Mouse (Mus musculus) heart, embryonic 16.5 days (tissue): Measurements from ENCODE around the gene Hoxa3. TPM values are rescaled to one million over a fixed set of nuclear protein-coding genes. Genes with fewer than 3 reads are reported as not detected.
A peak's percentile ranks its signal among the peaks of the same experiment; 100 is the strongest.

Experiments used
- ATAC-seq: fragments of 200-750 bp; cut with Nextera tagmentation; replicated peaks from 2 replicates; pipeline ENCODE4 v1.8.0; 2017; ENCODE audit warnings: moderate number of reproducible peaks; ENCODE audit not compliant: insufficient read depth, low FRiP score; ENCODE audit errors: extremely low read depth
- H3K27ac ChIP-seq: fragments of 300-500 bp; sonication (generic); 2 replicates; pipeline ENCODE4 v1.5.1; 2014; ENCODE audit warnings: mild to moderate bottlenecking, low read length, control low read depth, moderate library complexity
- H3K27me3 ChIP-seq: fragments of 300-500 bp; sonication (generic); 2 replicates; pipeline ENCODE4 v1.6.1; 2014; ENCODE audit warnings: low read length, mixed read lengths; ENCODE audit not compliant: control insufficient read depth, insufficient read depth
- H3K36me3 ChIP-seq: fragments of 300-500 bp; sonication (generic); 2 replicates; pipeline ENCODE4 v1.6.1; 2014; ENCODE audit not compliant: control insufficient read depth, insufficient read depth
- H3K4me1 ChIP-seq: fragments of 300-500 bp; sonication (generic); 2 replicates; pipeline ENCODE4 v1.6.1; 2014; ENCODE audit warnings: low read length, mixed read lengths; ENCODE audit not compliant: control insufficient read depth, insufficient read depth
- H3K4me2 ChIP-seq: fragments of 300-500 bp; sonication (generic); 2 replicates; pipeline ENCODE4 v1.6.1; 2014; ENCODE audit warnings: low read depth, mild to moderate bottlenecking, control low read depth, low read length
- H3K4me3 ChIP-seq: fragments of 300-500 bp; sonication (generic); 2 replicates; pipeline ENCODE4 v1.5.1; 2014; ENCODE audit warnings: mild to moderate bottlenecking, control low read depth, low read length
- H3K9ac ChIP-seq: fragments of 300-500 bp; sonication (generic); 2 replicates; pipeline ENCODE4 v1.6.1; 2014; ENCODE audit warnings: low read length, control low read depth
- H3K9me3 ChIP-seq: fragments of 300-500 bp; sonication (generic); replicated peaks from 2 replicates; pipeline ENCODE4 v1.6.1; 2016; ENCODE audit warnings: low read length; ENCODE audit not compliant: control insufficient read depth
- WGBS: fragments of 180-500 bp; shearing (Covaris S2); extraction: QIAGEN DNeasy Blood & Tissue Kit; methylation state at CpG from one replicate; pipeline ENCODE4 v1.1.7; 2014; 5-methylcytosine and 5-hydroxymethylcytosine counted together
- polyA plus RNA-seq: library from polyadenylated mRNA; unstranded; fragments of >200 nt; fragmentation: Nextera tagmentation; extraction: Ambion mirVana; gene quantifications from 2 replicates; pipeline ENCODE4 v1.2.1, GENCODE M21; 2015

Gene Hoxa3
- polyA plus RNA-seq, 1 experiment from 2014 or later: 0.89 TPM

DNA sequence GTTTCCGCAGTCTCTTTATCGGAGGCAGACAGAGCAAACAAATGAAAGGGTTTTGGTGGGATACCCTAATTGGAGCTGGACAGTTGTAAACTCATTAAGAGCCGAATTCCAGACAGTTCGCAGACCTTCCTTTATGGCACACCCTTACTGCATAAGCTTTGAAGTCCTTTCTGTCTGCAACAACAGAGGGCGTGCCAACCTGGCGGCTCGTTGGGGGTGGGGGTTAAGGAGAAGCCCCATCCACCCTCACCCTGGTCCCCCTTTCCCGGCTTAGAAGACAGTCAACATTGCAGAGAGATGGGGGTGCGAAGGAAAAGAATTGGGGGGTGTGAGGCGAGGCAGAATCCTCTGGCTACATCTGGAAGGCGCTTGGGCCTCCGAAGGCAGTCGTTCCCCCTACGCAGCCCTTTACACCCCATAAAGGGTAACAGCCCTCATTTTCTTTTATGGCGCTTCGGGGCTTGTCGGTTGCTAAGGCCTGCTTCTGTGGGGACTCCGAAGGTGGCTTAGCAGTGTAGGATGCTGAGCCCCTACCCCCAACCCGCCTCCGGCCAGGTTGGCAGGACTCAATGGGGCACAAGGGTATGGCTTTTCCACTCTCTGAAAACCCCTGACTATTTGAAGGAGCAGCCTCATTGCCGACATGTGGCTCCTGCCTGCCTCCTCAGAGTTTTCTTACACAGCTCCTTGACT is 9.0 kb upstream of the Hoxa3 start:
- no peak for ATAC-seq
- H3K4me2 ChIP-seq: peak overlapping the region; percentile 97
- WGBS: 14% methylated on average over 21 of the region's 21 CpGs
- H3K27me3 ChIP-seq: peaks cover 96% of the 10 kb centered on the region
- peaks cover 6% of the 10 kb centered on the region for H3K4me1 ChIP-seq
- H3K4me3 ChIP-seq: peak overlapping the region; percentile 71
- no peak overlapping the region for H3K9ac ChIP-seq
- no peak overlapping the region for H3K27ac ChIP-seq
- no peaks in the 10 kb centered on the region for H3K36me3 ChIP-seq
- no peaks in the 10 kb centered on the region for H3K9me3 ChIP-seq

- Histone ChIP-seq H3K36me3 (no peaks in the 10 kb centered on the region), H3K4me1 (peaks cover 11% of the 10 kb centered on the region), H3K9ac (peak within 1 kb of the TSS; percentile 68), H3K27me3 (peaks cover 96% of the 10 kb centered on the region), H3K27ac (no peak within 1 kb of the TSS), H3K4me3 (peak within 1 kb of the TSS; percentile 71), H3K4me2 (peak within 1 kb of the TSS; percentile 97), H3K9me3 (no peaks in the 10 kb centered on the region)
- ATAC-seq: peak; percentile 71; the same call in 1 of the 2 replicates
- WGBS: under 1% methylated on average over 46 of the region's 46 CpGs
These were observed 8.3 kb upstream of the Hoxa3 start, which contains the start of gene Hoxa7 for GRCm38 (mm10) chr6:52221337-52221992. Gene Hoxa7, minus strand, starts transcription at chr6:52221854.

- Histone ChIP-seq H3K9me3 (no peaks in the 10 kb centered on the region), H3K27me3 (peaks cover 96% of the 10 kb centered on the region), H3K4me1 (peaks cover 11% of the 10 kb centered on the region), H3K4me3 (peak overlapping the region; percentile 71), H3K4me2 (peak overlapping the region; percentile 97), H3K36me3 (no peaks in the 10 kb centered on the region), H3K27ac (no peak overlapping the region), H3K9ac (no peak overlapping the region)
- 19% methylated on average over 12 of the region's 12 CpGs for WGBS
- no peak for ATAC-seq
These were observed 7.8 kb upstream of the Hoxa3 start for GRCm38 (mm10) chr6:52220865-52221310.

DNA sequence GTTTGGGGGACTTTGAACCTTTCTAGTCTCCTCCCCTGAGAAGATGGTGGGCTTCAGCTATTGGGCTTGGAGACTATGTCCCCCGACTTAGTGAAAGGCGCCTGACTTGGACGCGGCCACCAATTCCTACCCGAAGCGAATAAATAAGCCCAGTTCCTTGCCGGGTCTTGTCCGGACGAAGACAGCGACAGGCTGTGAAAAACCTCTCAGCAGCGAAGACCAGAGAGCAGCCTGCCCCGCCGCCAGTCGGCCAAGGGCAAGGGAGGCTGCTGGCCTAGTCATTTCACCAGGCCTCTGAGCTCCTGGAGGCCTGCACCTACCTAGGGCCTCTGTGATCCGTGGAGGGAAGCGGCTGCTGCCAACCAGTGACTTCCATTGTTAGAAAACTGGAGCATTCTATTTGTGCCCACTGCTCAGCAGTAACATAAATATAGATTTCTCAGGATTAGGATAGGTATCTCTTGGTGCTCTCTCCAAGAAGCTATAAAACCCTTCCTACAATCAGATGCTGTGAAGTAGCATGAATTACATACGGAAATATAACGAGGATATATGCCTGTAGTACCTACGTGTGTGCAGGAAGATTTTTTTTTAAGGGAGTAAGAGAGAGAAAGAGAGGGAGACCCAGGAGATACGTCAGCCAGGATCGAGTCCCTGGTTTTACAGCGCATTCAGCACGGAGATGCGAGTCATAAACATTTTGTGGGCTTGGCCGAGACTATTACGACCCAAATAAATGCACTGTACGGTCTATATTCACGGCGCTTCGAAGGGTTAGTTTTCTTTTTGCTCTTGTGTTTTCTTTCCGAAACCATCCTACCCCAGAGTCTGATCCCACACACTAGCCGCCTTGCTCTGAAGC is 7.1 kb upstream of the Hoxa3 start:
- Histone ChIP-seq H3K27ac (no peak overlapping the region), H3K4me3 (no peak overlapping the region), H3K9ac (no peak overlapping the region), H3K36me3 (no peaks in the 10 kb centered on the region), H3K9me3 (no peaks in the 10 kb centered on the region), H3K4me2 (no peak overlapping the region), H3K27me3 (peaks cover 96% of the 10 kb centered on the region), H3K4me1 (peaks cover 11% of the 10 kb centered on the region)
- 38% methylated on average over 32 of the region's 32 CpGs for WGBS
- ATAC-seq: no peak

DNA sequence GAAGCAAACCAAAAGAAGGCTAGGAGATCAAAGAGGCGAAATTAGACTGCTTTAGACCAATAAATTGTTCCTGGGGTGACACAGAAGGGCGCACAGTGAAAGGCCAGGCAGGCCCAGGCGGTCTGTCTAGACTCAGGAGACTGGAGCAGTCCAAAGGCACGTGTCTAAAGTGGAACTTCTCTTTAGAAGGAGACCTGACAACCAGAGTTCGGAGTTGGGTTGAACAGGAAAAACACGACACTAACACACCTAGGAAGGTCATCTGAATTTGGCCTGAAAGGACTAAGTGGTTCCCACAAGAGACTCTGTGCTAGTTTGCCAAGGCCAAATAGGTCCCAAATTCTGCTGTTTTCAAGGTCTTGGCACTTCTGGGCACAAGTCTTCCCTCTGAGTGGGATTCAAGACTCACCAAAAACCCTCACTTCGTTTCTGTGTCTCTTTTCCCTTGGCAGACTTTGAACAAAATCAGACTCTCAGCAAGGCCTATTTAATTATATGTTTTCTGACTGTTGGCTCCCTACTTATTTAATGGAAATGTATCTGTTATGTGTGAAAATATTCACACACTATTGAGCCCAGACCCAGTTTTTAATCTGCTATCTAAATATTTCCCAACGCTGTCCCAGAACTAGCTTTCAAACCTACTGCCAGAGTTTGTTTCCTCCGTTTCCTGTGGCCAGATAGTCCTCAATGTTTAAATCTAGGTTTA is 6.3 kb upstream of the Hoxa3 start:
- H3K27me3 ChIP-seq: peaks cover 98% of the 10 kb centered on the region
- WGBS: 44% methylated on average over 9 of the region's 9 CpGs
- H3K27ac ChIP-seq: no peak overlapping the region
- H3K9me3 ChIP-seq: no peaks in the 10 kb centered on the region
- no peak overlapping the region for H3K4me3 ChIP-seq
- no peak overlapping the region for H3K4me2 ChIP-seq
- no peak overlapping the region for H3K9ac ChIP-seq
- peaks cover 11% of the 10 kb centered on the region for H3K4me1 ChIP-seq
- H3K36me3 ChIP-seq: no peaks in the 10 kb centered on the region
- ATAC-seq: no peak

GRCm38 (mm10) chr6:52218643-52219215 is 5.6 kb upstream of the Hoxa3 start:
- Histone ChIP-seq H3K4me3 (no peak overlapping the region), H3K4me1 (peaks cover 11% of the 10 kb centered on the region), H3K9ac (no peak overlapping the region), H3K4me2 (no peak overlapping the region), H3K27ac (no peak overlapping the region), H3K27me3 (peaks cover 98% of the 10 kb centered on the region), H3K9me3 (no peaks in the 10 kb centered on the region), H3K36me3 (no peaks in the 10 kb centered on the region)
- 19% methylated on average over 14 of the region's 14 CpGs for WGBS
- no peak for ATAC-seq

DNA sequence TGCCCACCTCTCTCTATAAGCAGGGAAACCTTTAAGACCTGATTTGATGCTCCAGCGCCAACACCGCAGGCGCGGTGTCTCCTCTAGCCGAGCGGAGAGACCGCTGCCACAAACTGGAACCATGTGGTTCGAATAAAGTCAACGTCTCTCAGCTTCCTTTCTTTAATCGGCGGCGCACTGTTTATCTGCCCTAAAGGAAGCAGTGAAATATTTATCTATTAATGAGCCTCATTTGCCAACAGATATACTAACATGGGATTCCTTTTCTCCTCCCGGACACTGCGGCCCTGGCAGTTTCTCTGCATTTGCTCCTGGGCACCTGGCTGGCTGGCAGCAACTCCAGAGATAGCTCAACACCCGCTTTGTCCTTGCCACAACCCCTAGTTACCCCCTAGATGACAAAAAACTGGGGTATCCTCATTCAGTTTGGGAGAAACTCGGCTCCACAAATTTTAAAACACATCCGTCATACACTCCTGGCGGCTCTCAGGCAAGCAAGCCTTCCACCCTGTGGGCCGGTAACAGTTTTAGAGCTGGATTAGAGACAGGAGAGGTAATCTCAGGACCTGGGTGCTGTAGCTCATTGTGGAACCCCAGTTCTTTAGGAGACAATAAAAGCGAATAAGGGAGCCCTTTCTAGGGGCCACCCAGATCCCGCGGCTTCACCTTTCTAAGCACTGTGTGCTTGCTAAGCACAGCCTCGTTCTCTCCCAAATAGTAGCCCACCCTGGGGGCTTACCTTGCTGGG is 4.9 kb upstream of the Hoxa3 start:
- Histone ChIP-seq H3K9ac (no peak overlapping the region), H3K27ac (no peak overlapping the region), H3K4me3 (no peak overlapping the region), H3K36me3 (no peaks in the 10 kb centered on the region), H3K4me1 (peaks cover 13% of the 10 kb centered on the region), H3K27me3 (peaks cover 99% of the 10 kb centered on the region), H3K9me3 (no peaks in the 10 kb centered on the region), H3K4me2 (peak overlapping the region; percentile 53; the same call in 1 of the 2 replicates)
- no peak for ATAC-seq
- WGBS: 9% methylated on average over 23 of the region's 23 CpGs

- ATAC-seq: no peak
- Histone ChIP-seq H3K27ac (no peak overlapping the region), H3K4me1 (peaks cover 15% of the 10 kb centered on the region), H3K4me3 (peak overlapping the region; percentile 42), H3K9me3 (no peaks in the 10 kb centered on the region), H3K27me3 (peaks cover 98% of the 10 kb centered on the region), H3K9ac (no peak overlapping the region), H3K4me2 (peak overlapping the region; percentile 53), H3K36me3 (no peaks in the 10 kb centered on the region)
- whole genome bisulfite sequencing: under 1% methylated on average over 25 of the region's 25 CpGs
These were observed 4.3 kb upstream of the Hoxa3 start for GRCm38 (mm10) chr6:52217459-52217768.
